Mouse (Mus musculus) T-helper 17 cell (primary cell): ENCODE measurements around the gene Iqca.

Experiments
- in situ Hi-C, 2 experiments: fragments of 300-600 bp; cut with MboI, MseI; formaldehyde crosslinking; loops; 1 replicate in 1 of 2; 2 replicates in 1 of 2; pipeline ENCODE4 v1.15.1; 2025; ENCODE audit warnings: high pct_unique_total_duplicates in 2 of 2

The Iqca gene

DNA sequence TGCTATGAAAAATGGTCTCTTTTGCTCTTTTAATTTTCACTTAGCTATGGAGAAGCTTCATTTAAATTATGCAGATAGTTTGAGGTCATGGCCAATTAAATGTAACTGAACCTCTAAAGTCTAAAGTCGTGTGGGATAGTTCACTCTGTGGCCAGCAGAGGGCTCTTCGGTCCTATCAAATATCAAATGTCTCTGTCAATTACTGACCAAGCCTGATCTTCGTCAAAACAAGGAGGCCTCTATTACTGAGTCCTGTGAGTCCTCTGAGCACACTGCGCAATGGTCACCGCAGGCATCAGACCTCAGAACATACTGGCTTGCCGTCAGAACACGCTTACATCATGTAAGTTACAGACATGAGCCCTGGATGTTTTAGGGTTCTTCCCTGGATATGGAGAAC lies 92.6 kb downstream of the Iqca start:
- in situ Hi-C loops: loop anchor here (5.0 kb wide), 1 partner anchor 532 kb away; no protein-coding TSS in a partner anchor

DNA sequence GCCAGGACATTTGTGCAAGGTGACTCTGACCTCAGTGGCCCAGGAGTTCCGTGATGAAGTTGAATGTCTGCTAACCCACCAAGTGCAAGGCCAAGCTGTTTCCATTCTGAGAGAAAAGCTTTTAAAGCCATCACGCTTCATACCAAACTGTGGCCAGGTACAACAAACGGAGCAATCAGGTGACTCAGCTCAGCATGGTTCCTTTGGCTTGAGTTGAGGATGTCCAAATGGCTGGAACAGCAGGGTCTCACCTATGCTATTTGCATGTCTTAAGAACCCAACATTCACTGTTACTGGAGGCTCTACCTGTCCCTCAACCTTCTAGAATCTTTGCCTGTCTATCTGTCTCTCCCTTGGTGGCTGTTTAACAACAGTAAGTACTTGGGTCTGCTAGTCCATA lies 93.1 kb downstream of the Iqca start:
- in situ Hi-C loops: loop anchor here (5.0 kb wide), 1 partner anchor 532 kb away; no protein-coding TSS in a partner anchor

DNA sequence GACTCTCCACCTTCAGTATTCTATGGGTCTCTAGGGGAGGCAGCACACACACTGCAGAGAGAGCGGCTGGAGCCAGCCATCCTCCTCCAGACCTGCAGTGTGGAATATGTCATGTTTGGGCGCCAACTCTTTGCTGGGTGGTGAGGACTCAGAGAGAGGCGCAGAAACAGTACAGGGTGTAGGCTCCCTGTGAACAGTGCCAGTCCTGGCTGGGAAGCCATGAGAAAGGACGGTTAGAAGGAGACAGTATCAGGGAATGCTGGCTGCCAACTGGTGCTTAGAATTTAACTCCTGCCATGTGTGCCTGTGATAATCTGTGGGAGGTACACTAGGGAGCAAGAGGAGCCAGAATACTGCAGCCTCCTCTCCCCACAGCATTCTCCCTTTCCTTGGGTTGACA lies 98.2 kb downstream of the Iqca start:
- in situ Hi-C loops: loop anchor here in 1 of 2 experiments (10.0 kb wide), 1 partner anchor 520 kb away; no protein-coding TSS in a partner anchor

DNA sequence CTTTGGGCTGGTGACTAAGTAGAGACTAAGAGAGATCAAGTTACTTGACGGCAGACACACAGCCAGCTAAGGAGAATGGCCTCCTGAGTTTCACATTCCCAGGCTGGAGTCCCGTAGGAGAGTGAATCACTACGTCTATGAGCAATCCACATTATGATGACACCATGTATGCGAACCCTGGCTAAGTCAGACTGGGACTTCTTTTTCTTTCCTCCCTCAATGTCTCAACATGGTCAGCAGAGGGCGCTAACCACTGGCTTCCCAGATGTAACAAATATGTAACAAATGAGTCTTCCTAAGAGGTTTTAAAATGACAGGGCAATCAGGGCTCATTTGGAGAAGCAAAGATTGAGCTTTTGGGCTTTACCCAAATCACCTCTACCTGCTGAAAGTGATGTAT lies 101.9 kb downstream of the Iqca start:
- in situ Hi-C loops: loop anchor here in 1 of 2 experiments (10.0 kb wide), 1 partner anchor 523 kb away; no protein-coding TSS in a partner anchor

DNA sequence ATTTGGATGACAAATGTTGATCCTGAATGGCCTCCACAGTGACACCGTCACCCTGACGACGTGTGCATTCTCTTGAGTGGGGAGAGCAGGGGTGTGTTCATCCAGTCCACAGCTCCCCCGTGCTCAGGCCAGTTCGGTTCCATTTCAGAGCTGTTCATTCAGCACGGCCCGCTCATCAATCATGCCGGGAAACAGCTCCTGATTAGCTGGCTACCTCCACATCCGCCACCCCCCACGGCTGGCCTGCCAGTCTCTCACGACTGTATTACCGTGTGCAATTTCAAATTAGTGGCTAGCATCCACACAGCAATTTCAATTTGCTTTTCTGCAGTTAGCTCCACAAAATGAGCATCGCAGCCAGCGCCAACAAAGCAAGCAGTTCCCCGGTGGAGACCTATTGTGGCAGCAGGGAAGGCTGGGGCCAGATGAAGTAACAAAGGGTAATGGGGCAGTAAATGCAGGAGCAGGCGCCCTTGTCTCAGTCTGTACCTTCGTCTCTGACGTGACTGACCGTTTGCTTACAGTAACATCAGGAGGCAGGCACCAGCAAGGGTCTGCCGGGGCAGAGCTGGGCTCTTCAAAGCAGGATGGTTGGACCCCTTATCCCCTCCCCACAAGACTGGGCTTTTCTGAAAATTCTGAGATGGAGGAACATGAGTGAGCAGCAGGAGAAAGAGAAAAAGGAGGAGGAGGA lies 103.0 kb downstream of the Iqca start:
- in situ Hi-C loops: loop anchor here in 1 of 2 experiments (10.0 kb wide), 1 partner anchor 525 kb away; no protein-coding TSS in a partner anchor

DNA sequence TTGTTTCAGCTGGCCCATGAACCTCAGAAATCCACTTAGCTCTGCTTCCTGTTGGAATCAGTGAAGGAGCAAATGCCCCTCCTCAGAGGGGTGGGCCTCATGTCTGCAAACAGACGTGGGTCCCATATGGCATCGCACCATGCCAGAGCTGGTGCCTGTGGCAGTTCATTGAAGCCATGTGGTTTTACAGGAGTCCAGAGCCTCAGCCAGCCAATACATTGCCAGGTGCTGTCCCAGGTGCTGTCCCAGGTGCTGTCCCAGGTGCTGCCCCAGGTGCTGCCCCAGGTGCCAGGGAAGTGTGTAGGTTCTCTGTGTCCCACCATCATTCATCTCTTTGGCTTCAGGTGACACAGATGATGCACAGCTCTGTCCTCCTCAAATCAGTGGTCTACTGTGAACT lies 124.9 kb downstream of the Iqca start:
- in situ Hi-C loops: no loop called here

DNA sequence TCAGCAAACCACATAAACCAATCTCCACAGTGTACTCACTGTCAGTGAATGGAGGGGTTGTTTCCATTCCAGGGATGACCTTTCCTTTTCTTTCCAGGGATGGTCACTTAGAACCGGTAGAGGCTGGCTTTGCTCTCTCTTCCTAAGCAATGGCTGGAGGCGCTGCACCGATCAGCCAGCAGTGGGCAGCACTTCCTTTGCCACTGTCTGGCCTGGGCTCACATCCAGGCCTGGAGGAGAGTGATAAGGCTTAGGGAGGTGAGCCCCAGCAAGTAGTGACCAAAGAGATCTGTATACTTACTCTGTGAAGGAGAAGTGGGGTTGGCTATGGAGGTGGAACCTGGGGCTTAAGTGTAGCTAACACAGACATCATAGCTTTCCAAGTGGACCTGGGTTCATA lies 126.3 kb downstream of the Iqca start:
- in situ Hi-C loops: no loop called here

DNA sequence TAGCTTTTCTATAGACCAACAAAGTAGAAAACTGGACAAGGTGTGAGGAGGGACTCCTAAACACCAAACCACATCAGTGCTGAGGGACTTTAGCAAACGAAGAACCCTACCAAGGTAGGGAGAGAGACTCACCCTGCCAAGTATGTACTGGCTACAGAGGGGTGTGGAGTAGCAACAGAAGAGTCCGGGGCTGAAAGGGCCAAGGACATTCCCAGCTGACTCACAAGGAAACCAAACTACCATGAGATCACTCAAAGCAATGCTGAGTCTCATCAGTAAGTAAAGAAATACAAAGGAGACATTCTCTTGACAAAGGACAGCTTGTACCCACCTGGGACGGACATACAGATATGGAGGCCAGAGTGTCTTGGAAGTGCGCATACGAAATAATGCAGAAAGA lies 132.9 kb downstream of the Iqca start:
- in situ Hi-C loops: no loop called here

DNA sequence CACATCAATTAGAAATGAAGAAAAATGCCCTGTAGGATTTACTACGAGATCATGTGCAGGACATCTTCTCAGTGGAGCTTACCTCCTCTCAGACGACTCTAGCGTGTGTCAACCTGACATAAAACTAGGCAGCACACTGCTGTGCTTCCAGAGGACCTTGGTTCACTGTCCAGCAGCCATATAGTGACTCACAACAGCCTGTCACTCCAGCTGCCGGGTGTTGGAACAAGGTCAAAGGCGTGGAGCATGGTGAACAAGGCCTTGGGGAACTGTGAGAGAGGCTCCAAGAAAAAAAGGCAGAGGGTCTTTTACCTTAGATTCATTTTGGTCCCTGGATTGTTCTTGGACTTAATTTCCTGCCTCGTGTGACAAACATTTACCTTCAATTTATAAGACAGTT lies 135.1 kb downstream of the Iqca start:
- in situ Hi-C loops: no loop called here

DNA sequence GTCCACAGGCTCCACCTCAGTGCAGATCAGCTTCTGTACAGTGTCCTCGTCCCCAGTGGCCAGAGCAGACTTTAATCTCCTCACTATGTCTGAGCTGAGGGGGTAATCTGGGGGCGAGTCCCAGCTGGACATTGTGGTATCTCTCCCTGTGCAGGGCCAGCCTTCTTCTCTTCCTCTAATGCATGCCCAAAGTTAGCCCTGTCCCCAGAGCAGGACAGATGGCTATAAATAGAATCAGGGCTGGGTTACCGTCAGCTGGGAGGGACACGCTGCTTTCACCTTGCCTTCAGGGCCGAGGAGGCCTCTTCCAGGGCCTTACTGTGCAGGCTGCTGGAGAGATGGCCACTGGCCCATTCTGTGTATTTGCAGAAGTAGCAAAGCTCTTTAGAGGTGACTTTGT lies 138.8 kb downstream of the Iqca start, which contains the start of gene Asb18:
TSS of gene Asb18 (minus strand) at position 221 of the 400 bp plus-strand sequence.
- in situ Hi-C loops: no loop called here

DNA sequence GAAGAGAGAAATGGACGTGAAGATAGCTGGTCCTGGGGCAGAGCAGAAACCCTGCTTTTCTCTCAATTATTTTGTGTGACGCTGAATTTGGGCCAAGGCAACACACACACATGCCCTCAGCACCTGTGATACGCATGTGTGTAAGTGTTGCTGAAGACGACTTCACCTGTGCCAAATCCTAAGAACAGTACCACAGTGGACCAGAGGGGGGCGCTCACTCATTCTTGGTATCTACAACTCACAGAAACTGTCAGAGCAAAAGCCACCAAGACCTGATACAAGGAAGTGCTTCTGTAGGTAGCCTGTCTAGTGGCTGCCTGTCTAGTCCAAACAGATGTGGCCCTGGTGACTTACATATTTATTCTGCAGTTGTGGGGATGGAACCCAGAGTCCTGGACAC lies 139.9 kb downstream of the Iqca start:
- in situ Hi-C loops: no loop called here

DNA sequence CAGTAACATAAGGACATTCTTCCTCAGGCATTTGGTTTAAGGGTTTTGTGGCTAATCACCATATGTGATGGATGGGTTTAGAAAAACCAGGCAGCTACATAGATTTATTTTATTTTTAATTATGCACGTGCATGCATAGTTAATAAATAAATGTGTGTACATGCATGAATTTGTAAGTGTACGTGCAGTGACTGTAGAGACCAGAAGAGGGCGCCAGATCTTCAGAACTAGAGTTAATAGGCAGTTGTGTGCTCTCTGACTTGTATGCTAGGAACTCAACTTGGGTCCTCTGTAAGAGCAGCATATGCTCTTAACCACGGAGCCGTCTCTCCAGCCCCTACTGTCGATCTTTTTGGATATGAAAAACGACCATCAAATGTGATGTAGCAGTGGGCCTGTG lies 140.4 kb downstream of the Iqca start:
- in situ Hi-C loops: no loop called here

DNA sequence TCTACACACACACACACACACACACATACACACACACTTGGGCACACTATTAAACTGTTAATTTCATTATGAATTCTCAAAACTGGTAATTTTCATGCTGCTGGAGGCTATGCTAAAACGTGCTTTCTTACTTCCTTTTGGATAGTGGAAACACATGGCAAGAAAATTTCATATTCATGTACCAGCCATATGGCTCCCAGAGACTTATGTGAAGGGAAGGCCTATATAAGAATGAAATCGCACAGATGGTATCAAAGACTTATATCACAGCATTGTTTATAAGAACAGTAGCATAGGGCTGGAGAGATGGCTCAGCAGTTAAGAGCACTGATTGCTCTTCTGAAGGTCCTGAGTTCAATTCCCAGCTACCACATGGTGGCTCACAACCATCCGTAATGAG lies 141.0 kb downstream of the Iqca start:
- in situ Hi-C loops: no loop called here

DNA sequence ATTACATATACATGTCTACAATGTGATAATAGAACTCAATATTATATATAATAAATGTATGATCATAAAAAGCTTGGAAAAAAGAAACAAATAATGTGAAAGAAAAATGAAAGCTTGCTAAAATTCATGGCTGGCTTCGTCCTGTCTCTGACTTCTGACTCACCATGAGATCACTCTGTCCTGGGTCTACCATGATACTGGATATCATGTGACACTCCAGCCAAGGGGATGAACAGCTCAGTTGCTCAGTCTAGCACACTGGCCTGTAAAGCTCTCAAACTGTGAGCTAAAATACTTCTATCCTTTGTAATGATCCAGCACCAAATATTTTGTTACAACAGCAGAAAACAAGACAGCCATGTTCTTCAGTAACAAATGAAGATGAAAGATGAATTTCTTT lies 143.1 kb downstream of the Iqca start:
- in situ Hi-C loops: no loop called here

DNA sequence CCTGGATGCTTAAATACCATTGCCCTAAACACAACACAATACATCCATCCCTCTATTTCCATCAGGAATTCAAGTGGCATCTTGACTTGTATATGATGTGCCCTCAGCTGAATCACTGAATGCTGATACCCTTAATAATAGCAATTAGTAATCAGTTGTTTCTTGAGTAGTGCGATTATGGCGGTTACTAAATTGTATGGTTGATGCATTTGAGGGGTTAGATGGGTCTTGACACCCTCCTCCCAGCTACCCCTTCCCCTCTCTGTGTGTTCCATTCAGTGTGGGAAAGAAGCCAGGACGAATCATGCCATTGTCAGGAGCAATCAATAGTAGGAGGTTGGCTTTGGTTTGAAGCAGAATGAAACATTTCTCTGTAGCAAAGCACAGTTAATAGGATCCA lies 144.0 kb downstream of the Iqca start:
- in situ Hi-C loops: no loop called here

DNA sequence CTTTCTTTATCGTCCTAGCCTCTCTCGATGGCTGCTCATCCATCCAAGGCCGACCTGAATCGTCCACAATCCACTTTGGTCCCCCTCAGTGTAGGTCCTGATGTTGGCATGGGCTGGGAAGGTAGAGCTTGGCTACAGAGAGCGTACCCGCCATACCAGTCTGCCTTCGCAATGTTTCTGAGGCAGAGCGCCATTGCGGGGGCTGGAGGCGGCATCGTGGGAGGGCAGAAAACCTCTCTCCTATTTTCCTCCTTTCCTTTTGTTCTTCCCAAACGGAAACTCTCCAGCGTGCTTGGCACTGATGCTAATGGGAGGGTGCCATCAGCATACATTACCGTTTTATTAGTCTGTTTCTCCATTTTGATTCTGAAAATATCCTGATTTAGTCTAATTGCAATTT lies 146.5 kb downstream of the Iqca start:
- in situ Hi-C loops: no loop called here

DNA sequence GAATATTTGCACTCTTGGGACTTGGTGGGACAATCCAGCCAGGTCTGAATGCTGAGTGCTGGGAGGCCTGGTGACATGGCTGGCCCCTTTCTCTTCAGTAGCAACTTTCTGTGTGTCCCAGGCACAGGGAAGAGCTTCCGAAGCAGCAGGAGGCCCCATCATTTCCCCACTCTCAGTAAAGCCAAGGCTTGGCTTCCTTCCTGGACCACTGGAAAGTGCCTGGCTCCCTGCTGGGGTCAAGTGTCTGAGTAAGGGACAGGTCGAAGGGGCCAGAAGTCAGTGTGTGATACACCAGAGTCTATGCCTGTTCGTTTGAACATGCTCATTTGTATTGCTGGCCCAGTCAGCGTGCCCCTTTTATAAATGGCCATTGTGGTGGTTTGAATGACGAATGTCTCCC lies 152.2 kb downstream of the Iqca start:
- in situ Hi-C loops: no loop called here

DNA sequence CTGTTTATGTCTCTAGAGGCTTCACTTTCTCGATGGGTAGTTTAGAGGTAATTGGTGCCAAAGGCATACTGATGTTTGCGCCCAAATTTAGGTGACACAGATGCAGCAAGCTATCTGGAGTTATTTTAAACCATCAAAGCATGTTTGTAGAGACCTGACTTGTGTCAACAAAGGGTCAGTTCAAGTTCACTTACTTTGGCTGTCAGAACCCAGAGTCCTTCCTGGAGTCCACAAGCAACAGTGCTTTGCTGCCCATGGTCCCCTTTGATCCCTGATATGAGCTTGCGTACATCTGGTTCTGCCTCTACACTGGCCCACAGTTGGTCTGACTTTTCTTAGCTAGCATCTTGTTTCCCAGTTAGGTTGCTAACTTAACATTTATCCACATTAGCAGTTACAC lies 153.3 kb downstream of the Iqca start:
- in situ Hi-C loops: no loop called here

DNA sequence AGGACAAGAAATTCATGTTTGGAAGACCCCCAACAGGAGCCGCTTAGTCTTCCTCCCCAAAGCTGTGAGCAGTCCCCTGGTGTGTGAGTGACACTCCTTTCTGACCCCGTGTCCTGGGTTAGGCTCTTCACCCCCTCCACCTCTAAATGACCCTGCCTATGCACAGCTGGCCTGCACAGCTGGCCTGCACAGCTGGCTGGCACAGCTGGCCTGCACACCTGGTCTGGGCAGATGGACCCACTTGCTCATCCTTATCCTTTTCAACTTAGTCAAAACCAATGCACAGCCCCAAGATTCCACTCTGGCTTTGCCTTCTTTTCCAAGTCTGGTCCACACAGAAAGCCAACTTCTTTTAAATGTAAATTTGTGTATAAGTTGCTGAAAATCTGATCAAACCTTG lies 154.5 kb downstream of the Iqca start:
- in situ Hi-C loops: no loop called here

DNA sequence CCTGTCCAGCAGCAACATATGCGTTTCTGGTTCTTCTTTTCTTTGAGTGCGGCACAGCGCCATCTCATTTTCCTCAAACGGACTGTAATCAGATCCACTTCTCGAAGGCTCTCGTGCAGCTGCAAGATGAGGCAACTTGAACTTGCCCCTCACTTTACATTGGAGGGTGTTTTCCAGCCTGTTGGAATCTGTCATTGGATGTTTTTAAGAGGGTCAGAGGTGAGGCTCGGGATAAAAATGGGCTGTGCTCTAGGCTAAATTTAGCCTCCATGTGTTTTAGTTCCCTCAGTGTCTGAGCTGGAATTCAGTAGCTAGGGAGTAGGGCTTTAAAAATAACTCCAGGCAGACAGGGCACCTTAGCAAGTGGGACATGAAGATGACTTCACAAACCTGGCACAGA lies 155.1 kb downstream of the Iqca start:
- in situ Hi-C loops: no loop called here

DNA sequence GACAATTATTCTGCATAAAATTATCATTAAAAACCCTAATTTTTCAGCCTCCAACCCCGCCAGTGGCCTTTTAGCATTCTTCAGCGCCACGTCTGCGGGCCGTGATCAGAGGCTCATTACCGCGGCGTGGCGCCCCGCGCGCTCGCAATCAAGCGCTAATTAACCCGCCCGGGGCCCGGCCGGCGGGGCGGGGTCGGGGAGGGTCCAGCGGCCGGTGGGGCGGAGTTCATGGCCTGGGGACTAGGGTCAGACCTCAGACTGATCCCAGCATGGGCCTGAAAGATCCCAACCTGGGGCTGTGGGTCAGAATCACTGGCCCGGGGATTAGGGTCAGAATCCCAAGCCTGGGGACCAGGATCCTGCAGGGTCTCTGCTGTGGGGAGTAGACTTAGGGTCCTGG lies 160.9 kb downstream of the Iqca start:
- in situ Hi-C loops: no loop called here
